Mouse (Mus musculus) testis, adult 10 weeks (tissue): ENCODE measurements around the gene Orc5. TPM values are rescaled to one million over a fixed set of nuclear protein-coding genes. Genes with fewer than 3 reads are reported as not detected.

Experiments
- polyA plus RNA-seq: library from polyadenylated mRNA; stranded (reverse); fragments of 350-450 nt; fragmentation: Illumina TruSeq; extraction: RNeasy Lipid Tissue Mini Kit (QIAGEN cat#74804); gene quantifications from one replicate; pipeline ENCODE4 v1.2.3, GENCODE M21; 2014; ENCODE audit warnings: low read depth, low replicate concordance

Gene Orc5
- 79.4 TPM for polyA plus RNA-seq

DNA sequence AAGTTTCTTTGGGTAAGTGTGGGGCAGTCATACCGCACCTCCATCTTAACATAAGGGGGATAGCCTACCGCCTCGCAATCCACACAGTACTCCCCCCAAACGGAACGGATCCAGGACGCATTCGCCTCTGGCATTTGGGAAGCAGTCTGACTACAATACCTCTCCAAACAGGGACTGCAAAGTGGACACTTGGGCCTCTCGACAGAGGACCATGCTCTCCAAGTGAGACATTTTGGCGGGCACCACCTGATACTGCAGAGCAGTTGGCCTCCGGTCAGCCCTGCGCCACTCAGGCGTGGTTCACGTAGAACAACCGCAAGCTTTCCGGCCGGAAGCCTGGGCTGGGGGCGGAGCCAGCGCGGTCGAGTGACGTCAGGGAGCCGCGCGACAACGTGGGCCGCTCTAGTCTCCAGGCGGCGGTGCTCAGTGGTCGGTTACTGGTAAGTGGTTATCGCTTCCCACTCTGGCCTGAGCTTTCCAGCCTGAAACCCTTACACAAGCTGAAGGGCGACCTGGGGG, at the start of gene Orc5:
Gene Orc5 (minus strand): TSS at position 397 of the 519 bp plus-strand sequence.

Other genes with a start within 250 kb of the Orc5 start
- 17.3 TPM for gene Reln, start 205.7 kb downstream of the Orc5 start, polyA plus RNA-seq
- gene Lhfpl3, start 195.6 kb upstream of the Orc5 start, polyA plus RNA-seq = 7.4 TPM